Mouse (Mus musculus) liver, embryonic 15.5 days (tissue): ENCODE measurements around the gene Arhgef15. TPM values are rescaled to one million over a fixed set of nuclear protein-coding genes. Genes with fewer than 3 reads are reported as not detected.
"Not testable (repeated sequence)": the region's sequence is repeated elsewhere in the genome, so short reads cannot be mapped to it uniquely, and the experiment has no call there.

Source experiments
- ATAC-seq: fragments of 200-750 bp; cut with Nextera tagmentation; 2 replicates; pipeline ENCODE4 v1.8.0; 2017; ENCODE audit warnings: moderate number of reproducible peaks, mild to moderate bottlenecking, moderate library complexity; ENCODE audit not compliant: insufficient read depth
- H3K27ac ChIP-seq: fragments of 300-500 bp; sonication (generic); replicated peaks from 2 replicates; pipeline ENCODE4 v1.5.1; 2015; ENCODE audit warnings: mild to moderate bottlenecking, inconsistent platforms
- H3K27me3 ChIP-seq: fragments of 300-500 bp; sonication (generic); 2 replicates; pipeline ENCODE4 v1.6.1; 2015; ENCODE audit warnings: mild to moderate bottlenecking, inconsistent platforms
- H3K36me3 ChIP-seq: fragments of 300-500 bp; sonication (generic); replicated peaks from 2 replicates; pipeline ENCODE4 v1.6.1; 2015; ENCODE audit warnings: moderate library complexity, mild to moderate bottlenecking, inconsistent platforms
- H3K4me1 ChIP-seq: fragments of 300-500 bp; sonication (generic); replicated peaks from 2 replicates; pipeline ENCODE4 v1.6.1; 2015; ENCODE audit warnings: inconsistent platforms
- H3K4me2 ChIP-seq: fragments of 300-500 bp; sonication (generic); 2 replicates; pipeline ENCODE4 v1.6.1; 2015; ENCODE audit warnings: moderate library complexity, mild to moderate bottlenecking, inconsistent platforms
- H3K4me3 ChIP-seq: fragments of 300-500 bp; sonication (generic); replicated peaks from 2 replicates; pipeline ENCODE4 v1.5.1; 2015; ENCODE audit warnings: mild to moderate bottlenecking, inconsistent platforms
- H3K9ac ChIP-seq: fragments of 300-500 bp; sonication (generic); 2 replicates; pipeline ENCODE4 v1.6.1; 2015; ENCODE audit warnings: moderate library complexity, mild to moderate bottlenecking, inconsistent platforms
- H3K9me3 ChIP-seq: fragments of 300-500 bp; sonication (generic); replicated peaks from 2 replicates; pipeline ENCODE4 v1.6.1; 2016; ENCODE audit warnings: inconsistent platforms
- WGBS: fragments of 180-500 bp; shearing (Covaris S2); methylation state at CpG from one replicate; pipeline ENCODE4 v1.1.7; 2015; ENCODE audit warnings: mixed read lengths; ENCODE audit not compliant: insufficient replicate concordance; 5-methylcytosine and 5-hydroxymethylcytosine counted together
- polyA plus RNA-seq: library from polyadenylated mRNA; unstranded; fragments of >200 nt; fragmentation: Nextera tagmentation; extraction: Ambion mirVana; gene quantifications from 2 replicates; pipeline ENCODE4 v1.2.1, GENCODE M21; 2015

Gene Arhgef15
- polyA plus RNA-seq, 1 experiment from 2014 or later: 1.4 TPM

DNA sequence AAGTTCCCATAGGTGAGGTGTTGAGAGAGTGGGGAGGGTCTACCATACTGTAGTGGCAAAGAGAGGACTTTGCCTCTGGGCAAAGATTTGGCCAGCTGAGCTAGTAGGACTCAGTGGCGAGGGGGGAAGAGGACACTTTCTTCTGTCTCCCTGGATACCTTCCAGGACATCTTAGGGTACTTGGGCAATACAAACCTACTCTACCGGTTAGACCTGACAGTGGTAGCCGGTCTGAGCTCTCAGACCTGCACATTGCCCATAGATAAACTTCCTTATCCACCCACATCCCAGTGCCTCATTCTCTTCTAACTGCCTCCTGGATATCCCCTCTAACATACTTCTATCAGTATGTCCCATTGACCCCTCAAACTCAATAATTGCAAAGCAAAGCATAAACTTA, 23.6 kb upstream of the Arhgef15 start:
- 47% methylated on average over 3 of the region's 3 CpGs for WGBS
- no peaks in the 10 kb centered on the region for H3K9me3 ChIP-seq
- H3K36me3 ChIP-seq: 0 out of 2 replicates have a peak, but pooled peaks cover 5% of the 10 kb centered on the region
- H3K27ac ChIP-seq: no peak overlapping the region
- no peak overlapping the region for H3K9ac ChIP-seq
- no peaks in the 10 kb centered on the region for H3K27me3 ChIP-seq
- ATAC-seq: no peak
- no peak overlapping the region for H3K4me3 ChIP-seq
- no peak overlapping the region for H3K4me2 ChIP-seq
- peaks cover 9% of the 10 kb centered on the region; the same call in 1 of the 2 replicates for H3K4me1 ChIP-seq

DNA sequence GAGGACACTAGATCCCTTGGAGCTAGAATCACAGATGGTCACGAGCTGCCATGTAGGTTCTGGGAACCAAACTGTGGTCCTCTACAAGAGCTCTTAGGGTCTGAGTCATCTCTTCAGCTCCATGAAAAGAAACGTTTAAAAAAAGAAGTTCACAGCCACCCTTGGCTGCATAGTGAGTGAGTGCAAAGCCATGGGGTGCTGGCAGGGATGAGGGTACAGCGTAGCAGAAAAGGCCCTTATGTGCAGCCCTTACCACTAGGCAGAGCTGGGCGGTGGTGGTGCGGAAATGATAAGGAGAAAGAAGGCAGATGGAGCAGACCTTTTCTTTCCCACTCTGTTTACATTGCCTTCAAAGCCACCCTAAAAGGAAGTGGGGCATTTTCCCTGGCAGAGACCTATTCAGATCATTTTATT, 22.0 kb upstream of the Arhgef15 start:
- peaks cover 9% of the 10 kb centered on the region for H3K4me1 ChIP-seq
- H3K9ac ChIP-seq: no peak overlapping the region
- no peak overlapping the region for H3K4me3 ChIP-seq
- ATAC-seq: no peak
- no peak overlapping the region for H3K27ac ChIP-seq
- no peaks in the 10 kb centered on the region; the same call in 1 of the 2 replicates for H3K27me3 ChIP-seq
- no peak overlapping the region for H3K4me2 ChIP-seq
- 25% methylated on average over 5 of the region's 5 CpGs for WGBS
- no peaks in the 10 kb centered on the region for H3K36me3 ChIP-seq
- no peaks in the 10 kb centered on the region for H3K9me3 ChIP-seq

DNA sequence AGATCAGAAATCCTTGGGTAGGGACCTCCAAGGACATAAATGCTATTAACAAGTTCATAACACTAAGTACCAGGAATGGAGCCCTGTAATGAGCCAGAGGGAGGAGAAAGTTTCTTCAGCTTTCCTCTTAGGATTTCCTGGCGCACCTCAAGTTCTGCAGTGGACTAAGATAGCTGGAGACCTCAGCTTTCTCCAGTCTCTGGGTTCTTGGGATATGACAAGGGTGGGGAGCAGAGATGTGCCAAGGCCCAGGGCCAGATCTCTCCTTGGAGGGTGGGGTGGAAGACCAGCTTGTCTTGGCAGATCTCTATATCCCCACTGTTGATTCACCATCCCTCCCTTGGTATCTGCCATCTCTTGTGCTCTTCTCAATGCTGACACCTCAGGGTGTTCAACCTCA, 18.3 kb upstream of the Arhgef15 start:
- Histone ChIP-seq H3K4me2 (no peak overlapping the region), H3K27me3 (no peaks in the 10 kb centered on the region; the same call in 1 of the 2 replicates), H3K36me3 (no peaks in the 10 kb centered on the region), H3K4me1 (peaks cover 26% of the 10 kb centered on the region), H3K27ac (no peak overlapping the region), H3K9ac (no peak overlapping the region), H3K4me3 (no peak overlapping the region), H3K9me3 (no peaks in the 10 kb centered on the region)
- whole genome bisulfite sequencing: 78% methylated on average over 1 of the region's 1 CpGs
- no peak for ATAC-seq

DNA sequence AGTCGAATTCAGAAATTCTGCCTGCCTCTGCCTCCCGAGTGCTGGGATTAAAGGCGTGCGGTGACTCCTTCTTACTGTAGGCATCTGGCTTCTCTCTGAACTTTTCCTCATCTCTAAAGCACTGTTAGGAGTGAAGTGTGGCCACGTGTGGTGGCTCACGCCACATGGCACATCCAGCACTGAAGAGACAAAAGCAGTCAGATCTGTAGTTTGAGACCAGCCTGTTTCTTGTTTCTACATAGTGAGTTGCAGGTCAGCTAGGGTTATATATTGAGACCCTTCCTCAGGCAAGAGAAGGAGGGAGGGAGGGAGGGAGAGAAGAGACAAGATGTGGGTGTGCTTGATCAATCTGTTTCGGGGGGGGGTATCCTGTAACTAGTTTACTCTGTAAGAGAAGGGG, 17.8 kb upstream of the Arhgef15 start, which contains the start of gene Rangrf:
Gene Rangrf, minus strand, starts transcription at position 101 of the 400 bp plus-strand sequence.
- Histone ChIP-seq H3K9ac (no peak within 1 kb of the TSS), H3K27me3 (no peaks in the 10 kb centered on the region; the same call in 1 of the 2 replicates)

DNA sequence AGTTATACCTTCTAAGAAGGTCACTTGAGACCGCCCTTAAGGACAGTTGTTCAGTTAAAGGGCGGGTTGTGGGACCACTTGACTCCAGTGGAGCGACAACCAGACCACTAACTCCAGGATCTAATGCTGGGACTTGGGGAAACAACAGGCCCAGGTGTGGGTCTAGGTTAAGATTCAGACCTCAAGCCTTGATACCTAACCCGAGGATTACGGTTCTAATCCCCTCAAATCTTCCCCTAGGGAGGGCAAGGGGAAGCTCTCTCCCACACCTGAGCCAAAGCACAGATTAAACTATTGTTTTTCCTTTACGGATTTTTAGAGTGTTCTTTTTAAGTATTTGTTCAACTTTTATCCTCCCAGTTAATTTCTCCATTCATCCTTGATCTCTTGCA, 16.8 kb upstream of the Arhgef15 start:
- Histone ChIP-seq H3K27me3 (no peaks in the 10 kb centered on the region; the same call in 1 of the 2 replicates), H3K27ac (no peak overlapping the region), H3K36me3 (no peaks in the 10 kb centered on the region), H3K9me3 (no peaks in the 10 kb centered on the region), H3K9ac (no peak overlapping the region), H3K4me3 (peak overlapping the region; percentile 56), H3K4me2 (peak overlapping the region; percentile 80), H3K4me1 (peaks cover 20% of the 10 kb centered on the region)
- WGBS: 42% methylated on average over 6 of the region's 6 CpGs
- ATAC-seq: no peak

More for the DNA sequence above, 17.8 kb upstream of the Arhgef15 start, which contains the start of gene Rangrf:
- WGBS: 72% methylated on average over 7 of the region's 7 CpGs
- Histone ChIP-seq H3K36me3 (no peaks in the 10 kb centered on the region), H3K4me1 (peaks cover 26% of the 10 kb centered on the region), H3K9me3 (no peaks in the 10 kb centered on the region), H3K4me3 (peak within 1 kb of the TSS; percentile 56), H3K27ac (no peak within 1 kb of the TSS), H3K4me2 (peak within 1 kb of the TSS; percentile 80)
- no peak for ATAC-seq

DNA sequence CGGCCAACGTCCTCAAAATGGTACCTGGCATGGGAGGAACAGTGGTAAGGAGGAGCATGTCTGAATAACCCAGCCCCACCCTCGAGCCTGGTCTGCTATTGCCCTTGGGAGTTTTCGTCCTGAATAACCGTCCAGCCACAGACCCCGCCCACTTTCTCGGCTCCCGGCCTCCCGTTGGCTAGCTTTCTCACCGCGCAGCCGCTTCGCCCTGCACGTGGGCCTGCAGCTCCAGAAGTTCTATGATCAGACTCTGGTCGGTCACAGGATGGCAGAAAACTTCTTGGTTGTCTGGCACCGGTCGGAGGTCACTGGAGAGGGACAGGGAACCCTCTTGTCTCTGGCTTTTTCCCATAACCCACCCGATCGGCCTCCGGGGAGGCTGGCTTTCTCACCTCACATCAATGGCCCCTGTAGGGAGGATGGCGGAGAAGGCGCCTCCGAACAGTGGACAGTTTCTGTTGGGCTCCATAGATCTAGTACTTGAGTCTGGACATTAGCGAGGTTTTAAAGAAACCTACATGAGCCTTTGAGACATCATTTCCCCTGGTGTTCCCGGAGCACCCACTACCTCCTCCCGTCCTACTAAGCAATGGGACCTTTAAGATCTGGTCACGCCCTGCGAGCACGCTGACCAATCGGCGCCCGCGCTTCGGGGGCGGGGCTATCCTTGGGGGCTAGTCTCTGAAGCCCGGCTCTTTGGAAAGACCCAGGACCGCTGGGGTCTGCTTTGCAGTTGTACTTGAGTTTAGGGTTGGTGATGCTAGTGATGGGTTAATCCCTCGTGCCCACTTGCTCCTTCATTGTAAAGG, 16.2 kb upstream of the Arhgef15 start:
- Histone ChIP-seq H3K4me3 (peak overlapping the region; percentile 56), H3K9ac (peak overlapping the region; percentile 18; the same call in 1 of the 2 replicates), H3K4me2 (peak overlapping the region; percentile 80), H3K4me1 (peaks cover 25% of the 10 kb centered on the region)
- peak; percentile 88 for ATAC-seq
- H3K9me3 ChIP-seq, H3K27ac ChIP-seq, H3K27me3 ChIP-seq, H3K36me3 ChIP-seq: not testable (repeated sequence)
- WGBS: under 1% methylated on average over 38 of the region's 38 CpGs

DNA sequence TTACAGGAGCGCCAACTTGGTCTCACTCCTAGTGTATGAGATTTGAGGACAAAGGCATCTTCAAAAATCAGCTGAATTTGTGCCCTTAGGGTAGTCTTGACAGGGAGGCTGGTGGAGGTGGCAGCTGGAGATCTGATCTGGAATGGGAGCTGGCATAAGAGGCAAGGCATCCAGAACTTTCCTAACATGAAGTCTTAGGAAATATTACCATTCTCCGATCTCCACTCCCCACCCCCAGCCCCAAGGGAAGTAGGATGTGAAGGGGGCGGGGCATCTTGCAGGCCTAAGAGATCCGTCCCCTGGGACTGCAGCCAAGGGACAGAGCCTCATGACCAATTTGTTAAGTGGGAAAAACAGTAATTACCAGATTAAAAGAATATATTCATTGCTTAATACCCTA, 13.0 kb upstream of the Arhgef15 start:
- ATAC-seq: no peak
- peaks cover 6% of the 10 kb centered on the region; the same call in 1 of the 2 replicates for H3K27me3 ChIP-seq
- H3K4me1 ChIP-seq: peaks cover 45% of the 10 kb centered on the region
- H3K9ac ChIP-seq: no peak overlapping the region
- no peak overlapping the region for H3K27ac ChIP-seq
- H3K4me2 ChIP-seq: no peak overlapping the region
- no peaks in the 10 kb centered on the region for H3K36me3 ChIP-seq
- no peak overlapping the region for H3K4me3 ChIP-seq
- H3K9me3 ChIP-seq: no peaks in the 10 kb centered on the region
- WGBS: 73% methylated on average over 4 of the region's 4 CpGs

DNA sequence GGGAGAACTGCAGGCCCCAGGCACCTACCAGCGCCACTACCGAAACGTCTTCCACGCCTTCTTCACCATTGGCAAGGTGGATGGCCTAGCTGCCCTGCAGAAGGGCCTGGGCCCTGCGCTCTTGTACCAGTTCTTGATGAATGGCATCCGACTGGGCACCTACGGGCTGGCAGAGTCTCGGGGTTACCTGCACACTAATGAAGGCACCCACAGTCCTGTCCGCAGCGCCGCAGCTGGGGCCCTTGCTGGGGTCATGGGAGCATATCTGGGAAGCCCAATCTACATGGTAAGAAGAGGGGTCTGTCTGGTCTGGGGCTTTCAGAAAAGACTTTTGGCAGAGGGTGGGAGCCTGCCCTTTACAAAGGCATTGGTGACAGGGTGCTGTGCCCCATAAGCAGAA, 11.5 kb upstream of the Arhgef15 start:
- Histone ChIP-seq H3K4me2 (peak overlapping the region; percentile 97), H3K4me1 (peaks cover 39% of the 10 kb centered on the region), H3K9me3 (no peaks in the 10 kb centered on the region), H3K27ac (no peak overlapping the region), H3K4me3 (no peak overlapping the region), H3K36me3 (no peaks in the 10 kb centered on the region), H3K27me3 (peaks cover 6% of the 10 kb centered on the region; the same call in 1 of the 2 replicates), H3K9ac (no peak overlapping the region; the same call in 1 of the 2 replicates)
- WGBS: 80% methylated on average over 11 of the region's 11 CpGs
- ATAC-seq: no peak

DNA sequence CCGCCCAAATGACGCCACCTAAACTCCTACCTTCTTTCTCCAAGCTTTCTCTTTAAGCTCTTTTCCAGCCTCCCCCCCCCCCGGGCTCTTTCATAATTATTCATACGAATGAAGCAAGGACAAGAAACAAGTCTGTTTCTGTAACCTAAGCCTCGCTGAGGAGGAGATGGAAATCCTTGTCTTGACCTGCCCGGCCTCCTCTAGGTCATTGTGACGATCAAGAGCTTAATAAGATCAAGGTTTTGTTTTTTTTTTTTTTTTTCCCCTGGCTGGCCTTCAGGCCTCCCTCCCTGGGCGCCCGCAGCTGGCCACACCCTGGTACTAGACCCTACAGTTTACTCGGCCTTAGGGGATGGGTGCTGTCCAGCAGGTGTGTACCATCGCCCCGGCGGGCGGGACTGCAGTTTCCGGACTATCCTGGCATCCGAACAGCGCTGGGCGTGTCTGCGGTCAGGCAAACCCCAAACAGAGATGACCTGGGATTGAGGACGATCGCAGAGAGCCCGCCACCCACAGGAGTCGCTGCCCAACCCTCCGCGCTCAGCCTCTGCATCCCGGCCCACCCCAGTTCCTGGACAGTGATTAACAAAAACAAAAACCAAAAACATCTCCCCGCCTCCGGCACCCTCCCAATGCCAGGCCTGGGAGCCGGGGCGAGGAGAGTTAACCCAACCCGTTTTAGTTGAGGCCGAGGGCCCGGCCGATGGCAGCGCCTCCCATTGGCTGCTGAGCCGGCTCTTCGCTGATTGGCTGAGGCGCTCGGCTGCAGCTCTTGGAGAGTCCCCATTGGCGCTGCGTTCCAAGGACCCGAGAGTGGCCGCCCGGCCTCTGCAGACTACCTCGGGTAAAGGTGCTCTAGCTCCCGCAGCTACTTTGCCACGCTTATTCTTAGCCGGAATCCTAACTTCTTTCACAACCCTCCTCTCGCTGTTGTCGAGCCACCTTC, 10.3 kb upstream of the Arhgef15 start, which contains the start of gene Slc25a35:
Gene Slc25a35, plus strand, starts transcription at position 795 of the 946 bp plus-strand sequence.
- peak within 1 kb of the TSS; percentile 61 for H3K9ac ChIP-seq
- H3K36me3 ChIP-seq: no peaks in the 10 kb centered on the region
- H3K4me3 ChIP-seq: peak within 1 kb of the TSS; percentile 74
- H3K4me2 ChIP-seq: peak within 1 kb of the TSS; percentile 97
- under 1% methylated on average over 50 of the region's 50 CpGs for WGBS
- ATAC-seq: peak; percentile 98
- H3K27ac ChIP-seq: peak within 1 kb of the TSS; percentile 82
- H3K27me3 ChIP-seq: peaks cover 6% of the 10 kb centered on the region; the same call in 1 of the 2 replicates
- no peaks in the 10 kb centered on the region for H3K9me3 ChIP-seq
- H3K4me1 ChIP-seq: peaks cover 29% of the 10 kb centered on the region

DNA sequence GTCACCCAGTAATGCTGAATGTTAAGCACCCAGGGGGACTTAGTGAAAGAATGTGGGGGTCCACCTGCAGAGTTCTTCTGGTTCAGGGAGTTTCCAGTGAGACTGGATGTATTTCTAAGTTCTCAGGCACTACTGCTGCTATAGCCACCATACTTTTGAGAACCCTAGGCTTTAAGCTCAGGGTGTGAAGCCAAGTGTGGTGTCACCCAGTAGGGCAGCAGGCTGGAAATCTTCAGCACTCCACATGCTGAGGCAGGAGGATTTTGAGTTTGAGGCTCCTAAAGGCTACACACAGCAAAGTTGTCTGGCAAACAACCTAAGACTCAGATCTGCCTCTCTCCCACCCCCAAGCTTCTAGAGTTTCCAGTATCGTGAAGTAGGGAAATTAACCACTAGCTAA, 9.3 kb upstream of the Arhgef15 start:
- peaks cover 28% of the 10 kb centered on the region for H3K4me1 ChIP-seq
- no peaks in the 10 kb centered on the region for H3K36me3 ChIP-seq
- H3K27me3 ChIP-seq: peaks cover 6% of the 10 kb centered on the region; the same call in 1 of the 2 replicates
- peak overlapping the region; percentile 97; the same call in 1 of the 2 replicates for H3K4me2 ChIP-seq
- ATAC-seq: no peak
- no peak overlapping the region for H3K9ac ChIP-seq
- no peak overlapping the region; the same call in 1 of the 2 replicates for H3K4me3 ChIP-seq
- H3K27ac ChIP-seq: no peak overlapping the region
- no peaks in the 10 kb centered on the region for H3K9me3 ChIP-seq
- WGBS: 37% methylated on average over 1 of the region's 1 CpGs
